Mouse (Mus musculus) forebrain, embryonic 15.5 days (tissue): ENCODE measurements around the gene Catsperd. TPM values are rescaled to one million over a fixed set of nuclear protein-coding genes. Genes with fewer than 3 reads are reported as not detected.

Source experiments
- ATAC-seq: fragments of 200-750 bp; cut with Nextera tagmentation; replicated peaks from 2 replicates; pipeline ENCODE4 v1.8.0; 2017; ENCODE audit warnings: mild to moderate bottlenecking, moderate TSS enrichment, moderate library complexity
- H3K27ac ChIP-seq: fragments of 300-500 bp; sonication (generic); replicated peaks from 2 replicates; pipeline ENCODE4 v1.5.1; 2015; ENCODE audit warnings: mild to moderate bottlenecking, inconsistent platforms
- H3K27me3 ChIP-seq: fragments of 300-500 bp; sonication (generic); 2 replicates; pipeline ENCODE4 v1.6.1; 2015; ENCODE audit warnings: inconsistent platforms
- H3K36me3 ChIP-seq: fragments of 300-500 bp; sonication (generic); 2 replicates; pipeline ENCODE4 v1.6.1; 2015; ENCODE audit warnings: mild to moderate bottlenecking, inconsistent platforms
- H3K4me1 ChIP-seq: fragments of 300-500 bp; sonication (generic); 2 replicates; pipeline ENCODE4 v1.6.1; 2015; ENCODE audit warnings: inconsistent platforms
- H3K4me2 ChIP-seq: fragments of 300-500 bp; sonication (generic); replicated peaks from 2 replicates; pipeline ENCODE4 v1.6.1; 2015; ENCODE audit warnings: mild to moderate bottlenecking, inconsistent platforms
- H3K4me3 ChIP-seq: fragments of 300-500 bp; sonication (generic); 2 replicates; pipeline ENCODE4 v1.5.1; 2015; ENCODE audit warnings: mild to moderate bottlenecking, inconsistent platforms
- H3K9ac ChIP-seq: fragments of 300-500 bp; sonication (generic); replicated peaks from 2 replicates; pipeline ENCODE4 v1.6.1; 2015; ENCODE audit warnings: mild to moderate bottlenecking, inconsistent platforms
- H3K9me3 ChIP-seq: fragments of 300-500 bp; sonication (generic); 2 replicates; pipeline ENCODE4 v1.6.1; 2016; ENCODE audit warnings: inconsistent platforms
- WGBS: fragments of 180-500 bp; shearing (Covaris S2); methylation state at CpG from one replicate; pipeline ENCODE4 v1.1.7; 2015; ENCODE audit warnings: mixed read lengths; 5-methylcytosine and 5-hydroxymethylcytosine counted together
- polyA plus RNA-seq: library from polyadenylated mRNA; unstranded; fragments of >200 nt; fragmentation: Nextera tagmentation; extraction: Ambion mirVana; gene quantifications from 2 replicates; pipeline ENCODE4 v1.2.1, GENCODE M21; 2015

Catsperd gene
- 0.98 and 1.1 TPM in 2 replicates for polyA plus RNA-seq

GRCm38 (mm10) chr17:56627530-56628277 is at the start of gene Catsperd:
Gene Catsperd (plus strand): TSS chr17:56628143.
- no peaks in the 10 kb centered on the region for H3K9me3 ChIP-seq
- 0 out of 2 replicates have a peak, but pooled peaks cover 5% of the 10 kb centered on the region for H3K36me3 ChIP-seq
- H3K4me2 ChIP-seq: peak within 1 kb of the TSS; percentile 89
- ATAC-seq: peak; percentile 48
- WGBS: 9% methylated on average over 26 of the region's 26 CpGs
- peak within 1 kb of the TSS; percentile 39 for H3K27ac ChIP-seq
- peaks cover 28% of the 10 kb centered on the region for H3K4me1 ChIP-seq
- H3K27me3 ChIP-seq: peaks cover 3% of the 10 kb centered on the region; the same call in 1 of the 2 replicates
- H3K9ac ChIP-seq: peak within 1 kb of the TSS; percentile 25; the same call in 1 of the 2 replicates
- H3K4me3 ChIP-seq: peak within 1 kb of the TSS; percentile 79

DNA sequence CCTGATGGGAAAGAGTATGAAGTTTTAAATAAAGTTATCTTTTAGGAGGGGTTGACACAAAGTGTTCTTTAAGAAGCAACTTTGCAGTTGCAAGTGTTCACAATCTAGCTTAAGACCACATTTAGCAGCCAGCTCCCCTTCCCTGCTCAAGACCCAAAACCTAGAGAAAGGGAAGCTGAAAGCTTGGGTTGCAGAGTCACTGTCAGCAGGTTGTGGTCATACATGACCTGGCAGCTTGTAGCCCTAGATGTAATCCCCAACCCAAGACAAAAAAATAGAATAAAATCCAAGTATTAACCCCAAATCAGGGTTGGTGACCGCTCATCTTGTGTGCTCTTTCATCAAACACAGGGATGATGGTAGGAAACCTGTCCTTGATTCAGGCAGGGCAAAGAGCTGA is 44.9 kb upstream of the Catsperd start:
- Histone ChIP-seq H3K4me2 (peak overlapping the region; percentile 64), H3K27me3 (no peaks in the 10 kb centered on the region), H3K4me3 (peak overlapping the region; percentile 98), H3K36me3 (peaks cover 53% of the 10 kb centered on the region), H3K4me1 (peaks cover 50% of the 10 kb centered on the region), H3K27ac (no peak overlapping the region), H3K9me3 (no peaks in the 10 kb centered on the region), H3K9ac (peak overlapping the region; percentile 77)
- no peak for ATAC-seq
- WGBS: 59% methylated on average over 1 of the region's 1 CpGs

- Histone ChIP-seq H3K4me1 (peaks cover 57% of the 10 kb centered on the region), H3K4me3 (peak overlapping the region; percentile 98), H3K36me3 (peaks cover 52% of the 10 kb centered on the region), H3K9ac (peak overlapping the region; percentile 77), H3K9me3 (no peaks in the 10 kb centered on the region), H3K4me2 (peak overlapping the region; percentile 64), H3K27me3 (no peaks in the 10 kb centered on the region), H3K27ac (peak overlapping the region; percentile 95)
- 0 out of 2 replicates have a peak, but pooled peaks have one; percentile 0 for ATAC-seq
- 3% methylated on average over 32 of the region's 33 CpGs for WGBS
Observed at GRCm38 (mm10) chr17:56583611-56584256, 44.2 kb upstream of the Catsperd start.

- Histone ChIP-seq H3K27me3 (no peaks in the 10 kb centered on the region), H3K4me1 (peaks cover 60% of the 10 kb centered on the region), H3K4me3 (peak within 1 kb of the TSS; percentile 98), H3K36me3 (peaks cover 52% of the 10 kb centered on the region), H3K27ac (peak within 1 kb of the TSS; percentile 95), H3K9ac (peak within 1 kb of the TSS; percentile 84), H3K4me2 (peak within 1 kb of the TSS; percentile 88), H3K9me3 (no peaks in the 10 kb centered on the region)
- ATAC-seq: peak; percentile 97
- WGBS: under 1% methylated on average over 86 of the region's 101 CpGs
Observed at GRCm38 (mm10) chr17:56584257-56585130, 43.4 kb upstream of the Catsperd start, which contains the start of the genes Safb2 and Safb. Gene Safb2 (minus strand): TSS chr17:56584585. Gene Safb (plus strand): TSS chr17:56584825.

- under 1% methylated on average over 61 of the region's 61 CpGs for WGBS
Observed at GRCm38 (mm10) chr17:56585171-56585821, 42.6 kb upstream of the Catsperd start.

GRCm38 (mm10) chr17:56587773-56588172 is 40.2 kb upstream of the Catsperd start:
- no peak overlapping the region for H3K27ac ChIP-seq
- no peak for ATAC-seq
- no peak overlapping the region for H3K4me2 ChIP-seq
- no peaks in the 10 kb centered on the region for H3K27me3 ChIP-seq
- no peak overlapping the region for H3K4me3 ChIP-seq
- WGBS: 77% methylated on average over 1 of the region's 1 CpGs
- peaks cover 49% of the 10 kb centered on the region for H3K36me3 ChIP-seq
- peak overlapping the region; percentile 5; the same call in 1 of the 2 replicates for H3K9ac ChIP-seq
- no peaks in the 10 kb centered on the region for H3K9me3 ChIP-seq
- H3K4me1 ChIP-seq: peaks cover 58% of the 10 kb centered on the region

More at GRCm38 (mm10) chr17:56585171-56585821, 42.6 kb upstream of the Catsperd start:
- no peaks in the 10 kb centered on the region for H3K9me3 ChIP-seq
- peak overlapping the region; percentile 84 for H3K9ac ChIP-seq
- peak overlapping the region; percentile 95 for H3K27ac ChIP-seq
- peak; percentile 32 for ATAC-seq
- peak overlapping the region; percentile 88 for H3K4me2 ChIP-seq
- H3K36me3 ChIP-seq: peaks cover 52% of the 10 kb centered on the region
- no peaks in the 10 kb centered on the region for H3K27me3 ChIP-seq
- H3K4me3 ChIP-seq: peak overlapping the region; percentile 98
- peaks cover 64% of the 10 kb centered on the region for H3K4me1 ChIP-seq

GRCm38 (mm10) chr17:56588921-56589320 is 39.0 kb upstream of the Catsperd start:
- Histone ChIP-seq H3K9ac (no peak overlapping the region), H3K27me3 (no peaks in the 10 kb centered on the region), H3K36me3 (peaks cover 60% of the 10 kb centered on the region), H3K4me1 (peaks cover 50% of the 10 kb centered on the region), H3K27ac (no peak overlapping the region), H3K4me2 (no peak overlapping the region), H3K9me3 (no peaks in the 10 kb centered on the region), H3K4me3 (no peak overlapping the region)
- 91% methylated on average over 4 of the region's 4 CpGs for WGBS
- ATAC-seq: no peak

GRCm38 (mm10) chr17:56592553-56592952 is 35.4 kb upstream of the Catsperd start:
- no peak overlapping the region for H3K9ac ChIP-seq
- ATAC-seq: no peak

GRCm38 (mm10) chr17:56593527-56594271 is 34.2 kb upstream of the Catsperd start:
- 83% methylated on average over 8 of the region's 8 CpGs for WGBS
- H3K9ac ChIP-seq: no peak overlapping the region
- no peak overlapping the region for H3K27ac ChIP-seq
- H3K4me2 ChIP-seq: no peak overlapping the region
- peaks cover 18% of the 10 kb centered on the region for H3K4me1 ChIP-seq
- no peak for ATAC-seq
- H3K36me3 ChIP-seq: peaks cover 84% of the 10 kb centered on the region
- no peaks in the 10 kb centered on the region for H3K9me3 ChIP-seq
- H3K27me3 ChIP-seq: no peaks in the 10 kb centered on the region
- H3K4me3 ChIP-seq: no peak overlapping the region

More at GRCm38 (mm10) chr17:56592553-56592952, 35.4 kb upstream of the Catsperd start:
- Histone ChIP-seq H3K9me3 (no peaks in the 10 kb centered on the region), H3K27ac (no peak overlapping the region), H3K4me1 (peaks cover 30% of the 10 kb centered on the region), H3K4me3 (no peak overlapping the region), H3K36me3 (peaks cover 87% of the 10 kb centered on the region), H3K27me3 (no peaks in the 10 kb centered on the region), H3K4me2 (no peak overlapping the region)

GRCm38 (mm10) chr17:56603186-56604069 is 24.5 kb upstream of the Catsperd start:
- Histone ChIP-seq H3K27me3 (no peaks in the 10 kb centered on the region), H3K4me2 (no peak overlapping the region), H3K4me1 (peaks cover 4% of the 10 kb centered on the region), H3K9ac (no peak overlapping the region), H3K36me3 (peaks cover 88% of the 10 kb centered on the region), H3K27ac (no peak overlapping the region), H3K4me3 (no peak overlapping the region), H3K9me3 (no peaks in the 10 kb centered on the region)
- ATAC-seq: no peak
- 95% methylated on average over 28 of the region's 28 CpGs for WGBS
